Mouse (Mus musculus) spleen, adult 18-20 months (tissue): ENCODE data around the gene Cage1.

Experiments used
- DNase-seq, 2 experiments: peaks; one replicate each; pipeline ENCODE4 v3.0.0; 2022; ENCODE audit warnings: mixed read lengths in 2 of 2

Gene Cage1

DNA sequence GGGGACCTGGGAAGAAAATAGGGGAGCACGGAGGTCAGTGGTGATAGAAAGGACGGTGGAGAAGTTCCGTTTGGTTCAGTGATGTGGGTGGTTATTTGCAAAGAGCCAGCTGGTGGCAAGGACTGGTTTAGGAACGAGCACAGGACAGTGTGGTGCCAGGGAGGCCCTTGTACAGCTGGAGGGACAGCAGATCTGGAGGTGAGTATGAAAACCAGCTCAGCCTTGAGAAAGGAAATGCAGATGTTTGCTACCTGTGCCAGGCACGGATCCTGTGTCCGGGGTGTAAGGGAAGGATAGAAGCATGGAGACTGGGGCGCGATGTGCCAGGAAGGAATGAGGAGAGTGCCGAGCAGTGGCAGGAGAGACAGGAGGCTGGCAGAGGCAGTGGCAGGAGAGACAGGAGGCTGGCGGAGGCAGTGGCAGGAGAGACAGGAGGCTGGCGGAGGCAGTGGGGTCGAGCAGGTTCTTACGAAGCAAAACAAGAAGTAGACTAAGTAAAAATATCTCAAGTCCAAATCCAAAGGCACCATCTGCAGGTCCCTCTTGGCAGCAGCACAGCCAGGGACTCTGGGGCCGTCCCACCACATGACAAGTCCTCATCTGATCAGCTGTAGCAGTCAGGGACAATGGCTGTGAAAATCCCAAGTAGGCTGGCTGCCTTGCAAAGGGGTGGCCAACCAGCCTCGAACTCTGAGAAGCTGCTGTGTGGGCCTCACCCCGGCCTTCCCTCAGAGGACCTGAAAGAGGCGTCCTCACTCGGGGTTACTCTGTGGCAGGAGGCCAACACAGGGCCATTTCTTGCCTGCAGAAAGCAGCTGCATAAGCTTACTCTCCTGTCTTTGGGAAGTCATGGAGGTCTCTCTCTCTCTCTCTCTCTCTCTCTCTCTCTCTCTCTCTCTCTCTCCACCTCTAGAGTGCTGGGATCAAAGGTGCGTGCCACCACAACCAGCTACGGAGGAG, 72.5 kb downstream of the Cage1 start:
- no peak for DNase-seq

DNA sequence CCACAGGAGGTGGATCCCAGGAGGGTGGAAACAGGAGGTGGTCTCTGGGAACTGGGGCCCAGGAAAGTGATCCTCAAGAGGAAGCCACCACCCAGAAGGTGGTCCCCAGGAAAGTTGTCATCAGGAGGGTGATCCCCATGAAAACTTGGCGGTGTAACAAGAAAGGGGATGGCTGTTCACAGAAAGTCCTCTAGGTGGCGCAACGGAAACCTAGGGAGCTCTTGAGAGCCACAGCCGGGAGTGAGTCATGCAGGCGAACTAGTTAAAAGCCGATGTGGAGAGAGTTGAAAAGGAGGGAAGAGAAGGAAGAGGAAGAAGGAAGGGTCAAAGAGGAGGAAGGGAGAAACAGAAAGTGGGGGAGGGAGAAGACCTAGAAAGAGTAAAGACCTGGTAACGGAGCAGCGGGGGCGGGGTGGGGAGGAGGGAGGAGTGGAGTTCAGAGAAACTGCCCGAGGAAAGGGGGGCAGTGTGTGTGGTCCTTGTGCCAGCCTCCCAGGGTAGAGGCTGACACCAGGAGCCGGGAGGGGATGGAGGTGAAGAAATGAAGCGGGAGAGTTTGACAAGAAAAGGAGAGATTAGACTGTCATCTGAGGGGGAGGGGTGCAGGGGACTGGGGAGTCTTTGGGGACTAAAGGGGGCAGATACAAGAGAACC, 73.4 kb downstream of the Cage1 start:
- DNase-seq = peak in 1 of 2 experiments; percentile 64

GRCm38 (mm10) chr13:37962541-37962940, 74.3 kb downstream of the Cage1 start:
- no peak for DNase-seq

DNA sequence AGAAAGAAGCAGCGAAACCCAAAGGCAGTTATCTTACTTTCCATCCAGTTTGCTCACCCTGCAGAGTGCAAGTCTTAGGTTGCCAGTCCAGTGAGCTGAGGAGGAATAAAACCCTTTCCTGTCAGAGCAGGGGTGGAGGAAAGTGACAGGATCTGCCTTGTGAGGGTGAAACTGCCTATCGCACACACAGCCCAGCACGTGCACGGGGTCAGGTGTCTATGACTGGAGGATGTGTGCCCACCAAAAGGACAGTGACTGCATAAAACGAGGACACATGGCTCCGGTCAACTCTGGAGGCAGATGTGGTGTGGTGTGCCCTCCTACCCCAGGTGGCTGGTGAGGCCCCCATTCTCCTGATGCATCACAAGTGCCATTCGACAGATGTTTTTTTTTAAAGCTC, 76.9 kb downstream of the Cage1 start:
- no peak for DNase-seq

GRCm38 (mm10) chr13:37959239-37959907, 77.5 kb downstream of the Cage1 start:
- DNase-seq = no peak

- no peak for DNase-seq
These were observed 78.2 kb downstream of the Cage1 start for GRCm38 (mm10) chr13:37958498-37959238.
